Mouse (Mus musculus) gastrocnemius, postnatal 10 days (tissue): ENCODE results near the gene Alk. TPM values are rescaled to one million over a fixed set of nuclear protein-coding genes. Genes with fewer than 3 reads are reported as not detected.

Source experiments
- DNase-seq: peaks from one replicate; pipeline ENCODE4 v3.0.0; 2021; ENCODE audit warnings: mixed read lengths
- long read RNA-seq, 2 experiments: library from polyadenylated mRNA; stranded (forward); transcript quantifications; one replicate each; pipeline ENCODE4 v2.0.0; 2021
- total RNA-seq, 2 experiments: library from RNA; stranded (reverse); gene quantifications; 2 replicates each; pipeline ENCODE4 v1.2.3; 2021

The Alk gene
- under 1 TPM; 0.54 to 0.63 TPM for total RNA-seq
- long read RNA-seq, experiment 1: 0 reads
- long read RNA-seq, experiment 2, partial matches to known transcripts: 0 of 1 reads
- long read RNA-seq, experiment 2, other reads (novel, unspliced or antisense): 1 of 1 reads

DNA sequence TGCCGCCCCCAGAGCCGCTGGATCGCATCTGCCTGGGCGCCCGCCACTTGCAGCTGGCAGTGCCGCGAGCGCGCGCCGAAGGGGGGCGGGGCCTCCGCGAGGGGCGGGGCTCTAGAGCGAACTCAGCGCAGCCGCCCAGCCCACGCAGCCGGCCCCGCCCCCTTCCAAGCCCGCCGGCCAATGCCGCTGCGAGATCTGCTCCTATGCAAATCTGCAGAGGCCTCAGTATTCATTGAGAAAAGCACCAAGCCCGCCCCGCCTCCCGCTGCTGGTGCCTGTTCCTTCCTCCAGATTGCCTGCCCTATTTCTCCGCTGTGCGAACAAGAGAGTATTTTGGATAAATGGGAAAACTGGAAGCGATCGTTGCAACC lies at the start of gene Alk:
Gene Alk, minus strand, starts transcription at position 18 of the 371 bp plus-strand sequence.
- DNase-seq: peak; percentile 68

DNA sequence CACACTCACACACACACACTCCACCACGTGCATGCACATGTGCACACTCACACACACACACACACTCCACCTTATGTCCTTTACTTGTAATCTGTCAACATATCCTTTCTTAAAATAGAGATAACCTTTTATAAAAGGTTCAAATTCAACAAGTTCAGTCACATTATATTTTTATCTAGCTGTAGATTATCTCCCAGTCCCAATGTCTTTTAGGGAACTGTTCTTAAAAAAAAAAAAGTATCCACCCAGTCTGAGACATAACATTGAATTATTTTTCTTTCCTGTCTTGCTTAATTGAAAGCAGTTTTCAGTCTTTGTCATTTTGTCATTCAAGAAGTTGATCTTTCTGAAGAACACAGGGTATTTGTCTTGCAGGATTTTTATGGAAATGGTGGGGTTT lies 48.4 kb upstream of the Alk start:
- DNase-seq: no peak

DNA sequence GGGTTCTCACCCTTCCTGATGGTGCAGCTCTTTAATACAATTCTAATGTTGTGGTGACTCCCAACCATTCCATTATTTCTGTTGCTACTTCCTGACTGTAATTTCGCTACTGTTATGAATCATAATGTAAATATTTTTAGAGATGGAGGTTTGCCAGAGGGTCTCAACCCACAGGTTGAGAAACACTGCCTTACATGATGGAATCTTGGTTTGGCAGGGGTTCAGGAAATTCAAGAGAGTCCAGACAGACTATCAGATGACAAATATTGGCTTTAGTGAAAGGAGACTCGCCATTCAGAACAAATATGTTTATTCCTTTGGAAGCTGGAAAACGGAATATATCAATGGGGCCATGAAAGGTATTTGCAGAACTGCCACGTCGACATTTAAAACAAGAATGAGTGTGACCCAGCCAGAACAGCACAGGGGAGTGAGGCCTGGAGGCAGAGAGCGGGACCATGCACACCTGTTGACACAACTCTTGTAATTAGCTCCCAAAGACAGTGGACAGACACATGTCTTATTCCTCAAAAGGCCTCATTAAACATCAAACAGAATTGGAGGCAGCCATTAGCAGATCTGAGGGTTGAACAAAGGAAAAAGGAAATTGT lies 44.3 kb upstream of the Alk start:
- DNase-seq: no peak

DNA sequence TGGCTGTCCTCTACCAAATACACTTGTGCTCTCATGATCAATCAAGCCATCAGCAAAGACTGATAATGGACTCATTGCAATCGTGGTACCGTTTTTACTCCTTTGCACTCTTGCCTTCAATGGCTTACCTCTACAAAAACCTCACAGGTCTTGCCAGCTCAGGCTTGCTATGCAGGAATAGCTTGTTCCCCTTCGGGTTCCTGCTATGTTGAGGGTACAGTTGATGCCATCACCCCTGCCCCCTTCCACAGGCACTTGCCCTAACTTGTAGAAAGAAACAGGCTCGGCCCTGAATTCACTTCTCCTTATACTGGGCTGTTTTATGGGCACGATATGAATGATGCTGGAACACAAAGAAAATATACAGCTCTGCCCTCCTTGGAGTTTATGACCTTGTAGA lies 41.7 kb upstream of the Alk start:
- DNase-seq: no peak

DNA sequence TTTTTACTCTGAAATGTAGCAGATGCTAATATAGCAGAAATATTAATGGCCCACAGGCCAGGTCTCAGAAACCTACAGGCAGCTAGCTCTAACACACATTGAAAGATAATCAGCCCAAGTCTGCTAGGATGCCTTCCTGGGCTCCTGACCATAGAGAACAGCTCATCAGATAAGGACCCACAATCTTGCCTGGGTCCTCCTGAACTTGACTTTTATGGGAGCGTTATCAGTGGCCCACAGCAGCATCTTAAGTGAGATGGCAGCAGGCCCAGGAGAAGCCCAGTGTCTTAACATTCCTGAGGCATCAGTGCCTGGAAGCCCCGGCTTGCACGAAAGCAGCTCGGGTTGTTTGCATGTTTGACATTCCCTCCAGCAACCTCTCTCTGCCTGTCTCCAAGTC lies 35.7 kb upstream of the Alk start:
- no peak for DNase-seq

DNA sequence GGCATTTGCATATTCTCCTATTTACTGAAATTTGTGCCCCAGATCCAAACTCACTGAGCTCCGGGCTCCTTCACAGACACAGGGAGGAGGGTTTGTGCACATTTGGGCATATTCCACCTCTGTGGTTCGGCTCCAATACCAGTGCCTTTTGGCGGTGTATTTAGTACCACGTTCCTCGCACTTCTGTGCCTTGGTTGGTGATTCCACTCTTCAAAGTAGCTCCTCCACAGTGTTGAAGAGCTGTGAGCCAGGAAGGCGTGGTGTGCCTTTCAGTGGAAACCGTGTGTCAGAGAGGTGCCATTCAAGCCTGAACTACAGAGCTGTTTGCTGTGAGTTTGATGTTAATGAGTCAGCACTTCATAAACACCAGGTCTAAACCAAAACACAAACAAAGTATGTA lies 35.0 kb upstream of the Alk start:
- DNase-seq: no peak

DNA sequence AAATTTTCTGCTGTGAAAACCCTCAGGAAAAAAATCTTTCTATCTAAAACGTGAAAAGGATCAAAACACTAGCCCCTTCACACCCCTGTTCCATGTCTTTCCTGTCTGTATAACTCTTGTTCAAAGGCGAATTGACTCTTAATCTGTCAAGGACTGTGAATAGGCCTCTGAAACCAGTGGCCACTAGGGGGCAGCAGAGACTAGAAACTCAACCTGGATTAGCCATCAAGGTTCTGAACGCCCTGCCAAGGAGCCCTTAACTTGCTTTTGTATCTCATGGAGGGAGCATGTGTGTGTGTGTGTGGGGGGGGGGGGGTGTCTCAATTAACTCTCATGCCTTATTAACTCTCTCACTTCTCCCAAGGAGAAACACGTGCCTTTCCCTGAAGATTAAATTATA lies 1.8 kb upstream of the Alk start:
- DNase-seq: peak; percentile 86

DNA sequence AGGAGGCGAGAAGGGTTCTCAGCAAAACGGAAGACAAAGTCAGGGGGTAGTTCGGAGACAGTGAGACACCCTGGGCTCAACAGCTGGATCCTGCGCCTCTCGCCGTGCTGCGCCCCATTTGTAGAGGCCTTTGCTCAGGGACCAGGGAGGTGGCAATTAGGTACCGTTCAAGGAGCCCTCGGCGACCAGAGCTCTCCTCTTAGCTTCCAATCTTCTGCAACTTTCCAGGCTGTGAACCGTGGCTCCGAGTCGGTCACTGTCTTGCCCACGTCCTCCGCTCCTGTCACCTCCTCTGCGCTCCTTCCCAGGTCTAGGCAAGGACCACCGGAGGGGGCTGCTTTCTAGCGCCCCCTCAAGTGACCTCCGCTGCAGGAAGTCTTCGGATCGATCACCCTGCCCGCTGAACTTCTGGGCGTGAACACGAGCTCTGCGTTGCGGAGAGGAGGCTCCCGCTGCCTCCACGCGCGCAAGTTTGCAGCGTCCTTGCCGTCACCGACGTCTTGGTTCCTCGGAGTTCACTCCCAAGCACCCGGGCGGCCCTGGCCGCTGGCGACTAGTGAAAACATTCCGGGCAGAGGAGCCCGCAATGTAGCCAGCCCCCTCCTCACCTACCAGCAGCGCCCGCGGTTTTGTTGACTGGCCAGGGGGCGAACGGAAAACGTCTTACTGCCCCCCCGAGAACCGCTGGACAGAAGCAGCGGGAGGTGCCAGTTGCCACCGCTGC lies 379 bp downstream of the Alk start:
- peak; percentile 5 for DNase-seq

DNA sequence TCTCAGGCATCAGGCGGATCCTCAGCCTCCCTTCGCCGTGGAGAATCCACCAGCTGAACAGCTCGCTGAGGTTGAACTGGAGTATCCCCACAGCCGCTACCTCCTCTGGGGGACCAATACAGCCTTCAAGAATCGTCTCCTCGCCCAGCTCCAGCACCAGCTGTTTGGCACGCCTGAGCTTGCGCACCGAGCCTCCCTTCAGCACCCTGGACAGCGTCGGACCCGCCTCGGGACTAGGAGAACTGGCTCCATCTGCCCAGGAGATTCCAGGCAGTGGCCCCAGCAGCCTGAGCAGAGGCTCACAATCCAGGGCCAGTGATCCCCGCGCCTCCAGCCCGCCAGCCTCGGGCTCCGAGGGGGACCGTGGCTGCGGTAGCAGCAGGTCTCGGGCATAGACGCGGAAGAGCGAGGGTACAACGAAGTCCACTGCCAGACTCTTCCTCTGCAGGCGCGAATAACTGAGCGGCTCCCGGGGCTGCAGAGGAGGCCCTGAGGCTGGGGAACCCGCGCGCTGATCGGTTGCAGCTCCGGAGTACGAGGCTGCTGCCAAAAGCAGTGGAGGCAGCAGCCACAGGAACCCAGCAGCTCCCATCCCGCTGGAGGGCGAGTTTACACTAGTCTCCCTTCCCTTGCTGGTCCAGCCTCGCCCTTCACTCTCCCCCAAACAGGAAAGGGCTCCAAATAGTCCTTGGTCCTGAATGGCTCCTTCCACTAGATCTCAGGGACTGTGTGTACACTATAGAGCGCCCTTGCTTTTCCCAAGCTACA lies 1.1 kb downstream of the Alk start:
- DNase-seq: peak; percentile 88

DNA sequence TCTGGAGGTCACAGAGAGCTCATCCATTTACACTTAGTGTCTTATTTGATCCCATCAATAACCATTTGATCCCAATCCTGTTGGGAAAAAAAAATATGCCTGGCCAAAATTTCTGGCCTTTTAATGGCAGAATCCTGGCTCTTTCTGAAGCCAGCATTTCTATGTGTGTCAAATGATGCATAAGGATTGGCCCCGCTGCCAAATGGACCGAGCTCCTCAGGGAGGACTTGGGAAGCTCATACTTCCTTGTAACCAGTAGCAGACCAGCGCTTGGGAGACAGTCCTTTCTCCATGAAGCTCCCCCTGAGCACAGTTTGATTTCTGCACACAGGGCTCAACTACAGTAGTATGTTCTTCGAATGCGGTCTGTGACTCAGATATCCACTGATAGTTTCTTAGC lies 3.6 kb downstream of the Alk start:
- no peak for DNase-seq

DNA sequence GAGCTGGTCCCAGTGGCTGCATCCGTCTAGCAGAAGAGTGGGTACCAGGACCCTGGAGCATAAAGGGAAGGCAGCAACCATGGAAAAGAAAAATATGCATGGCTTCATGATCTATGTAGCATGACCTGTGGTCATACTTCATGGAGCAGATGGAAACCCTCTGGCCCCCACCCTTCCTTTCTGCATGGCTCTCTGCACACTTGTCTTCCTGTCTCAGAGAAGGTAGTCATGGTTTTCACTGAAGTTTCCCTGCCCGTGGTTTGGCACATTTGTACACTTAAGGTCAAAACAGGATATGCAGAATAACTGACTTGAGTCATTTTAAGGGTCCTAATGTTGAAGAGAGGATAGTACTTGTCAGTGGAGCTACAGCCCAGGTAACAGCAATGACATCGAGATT lies 16.8 kb downstream of the Alk start:
- DNase-seq: no peak

DNA sequence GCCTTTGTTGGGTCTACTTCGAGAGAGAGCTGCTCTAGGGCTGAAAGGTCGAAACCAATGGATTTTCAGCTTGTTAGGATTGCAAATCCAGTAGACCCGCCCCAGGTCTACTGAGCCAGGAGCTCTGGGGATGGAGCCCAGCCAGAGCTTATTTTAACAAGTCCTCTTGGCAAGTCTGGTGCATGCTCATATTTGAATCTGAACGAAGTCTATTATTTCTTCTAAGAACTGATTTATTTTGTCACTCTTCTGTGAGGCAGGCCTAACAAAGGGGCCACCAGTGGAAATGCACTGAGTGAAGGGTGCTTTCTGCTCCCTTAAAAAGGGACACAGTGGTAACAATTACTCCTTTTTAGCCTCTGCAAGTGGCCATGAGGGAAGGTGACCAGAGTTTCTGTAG lies 24.3 kb downstream of the Alk start:
- no peak for DNase-seq

DNA sequence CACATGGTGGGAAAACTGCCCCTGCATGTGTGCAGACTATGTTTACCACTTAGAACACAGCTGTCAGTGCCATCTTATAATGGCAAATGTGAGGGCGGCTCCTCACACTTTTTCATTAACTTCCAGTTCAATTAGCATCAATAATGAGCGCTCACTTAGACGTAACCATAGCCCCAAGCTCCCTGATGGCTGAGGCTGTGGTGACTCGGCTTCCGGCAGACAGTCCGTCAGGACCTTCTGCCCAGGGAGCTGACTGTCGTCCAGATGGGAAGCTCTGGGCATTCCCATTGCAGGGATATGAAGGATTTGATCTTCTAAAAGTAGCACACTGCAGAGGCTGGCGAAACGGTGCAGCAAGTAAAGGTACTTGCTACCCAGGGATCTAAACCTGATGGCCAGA lies 25.1 kb downstream of the Alk start:
- DNase-seq: no peak

DNA sequence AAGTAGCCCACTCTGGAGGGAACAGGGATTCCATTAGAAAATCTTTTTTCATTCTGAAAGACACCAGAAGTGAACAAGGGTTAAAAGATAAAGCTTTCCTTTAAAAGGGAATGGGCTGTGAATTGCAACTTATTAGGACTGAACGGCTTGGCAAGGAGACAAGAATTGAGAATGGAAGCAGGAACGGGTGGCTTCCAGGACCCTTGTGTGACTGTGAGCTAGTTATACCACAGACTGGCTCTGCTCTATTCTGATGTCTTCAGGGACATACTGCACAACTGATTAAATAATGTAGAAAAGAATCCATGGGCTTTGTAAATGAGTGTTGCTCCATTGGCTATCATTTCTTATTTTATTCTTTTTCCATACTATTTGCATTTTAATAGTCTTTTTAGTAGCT lies 33.0 kb downstream of the Alk start:
- DNase-seq: no peak

DNA sequence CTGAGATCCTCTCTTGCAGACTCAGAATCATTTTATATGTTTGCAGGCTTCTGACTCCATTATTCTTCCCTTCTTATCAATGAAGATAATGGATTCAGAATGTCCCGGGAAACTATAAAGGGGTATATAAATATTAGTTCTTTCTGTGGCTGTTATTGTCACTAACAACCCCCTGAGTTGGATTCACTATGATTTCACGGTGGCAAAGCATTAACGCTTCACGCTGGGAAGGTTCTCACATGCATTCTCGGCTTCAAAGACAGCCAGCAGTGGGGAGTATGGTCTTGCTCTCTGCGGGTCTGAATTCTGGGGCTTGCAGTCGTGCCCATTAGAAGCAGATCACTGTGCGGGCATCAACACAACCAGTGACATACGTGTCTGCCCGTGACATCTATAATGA lies 34.9 kb downstream of the Alk start:
- DNase-seq: no peak

DNA sequence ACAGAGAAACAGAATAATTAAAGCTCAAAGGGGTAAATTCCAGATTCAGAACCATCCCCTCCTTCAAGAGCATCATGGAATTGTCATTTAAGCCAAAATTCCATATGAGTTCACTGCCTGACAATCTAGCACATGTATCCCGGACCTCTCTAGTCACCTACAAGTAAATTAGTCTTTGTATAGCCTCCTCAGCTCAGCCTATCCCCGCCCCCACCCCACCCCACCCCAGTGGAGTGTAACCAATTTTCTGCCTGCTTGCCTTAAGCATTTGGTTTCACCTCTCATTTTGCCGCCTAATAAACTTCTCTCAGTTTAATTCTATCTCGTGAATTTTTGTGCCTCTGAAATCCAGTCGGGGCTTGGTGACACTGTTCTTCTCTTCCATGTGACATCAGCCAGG lies 41.0 kb downstream of the Alk start:
- DNase-seq: no peak

DNA sequence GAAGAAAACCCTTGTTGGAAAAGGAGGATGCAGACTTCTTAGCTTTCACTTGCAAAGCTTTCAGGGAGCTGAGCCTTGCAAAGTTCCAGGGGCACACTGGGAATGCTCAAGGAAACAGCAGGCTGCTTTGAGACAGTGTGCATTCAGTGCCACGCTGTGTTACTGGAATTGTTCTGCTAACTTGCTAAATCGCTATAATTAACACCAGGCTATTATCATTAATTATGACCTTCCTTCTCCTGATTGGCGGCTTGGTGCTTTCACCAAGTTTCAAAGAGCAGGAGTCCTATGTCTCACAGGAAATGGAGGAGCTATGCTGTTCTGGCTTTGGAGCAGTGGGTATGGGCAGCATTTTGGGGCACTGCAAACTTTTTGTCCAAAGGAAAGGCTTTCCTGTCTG lies 43.0 kb downstream of the Alk start:
- no peak for DNase-seq

DNA sequence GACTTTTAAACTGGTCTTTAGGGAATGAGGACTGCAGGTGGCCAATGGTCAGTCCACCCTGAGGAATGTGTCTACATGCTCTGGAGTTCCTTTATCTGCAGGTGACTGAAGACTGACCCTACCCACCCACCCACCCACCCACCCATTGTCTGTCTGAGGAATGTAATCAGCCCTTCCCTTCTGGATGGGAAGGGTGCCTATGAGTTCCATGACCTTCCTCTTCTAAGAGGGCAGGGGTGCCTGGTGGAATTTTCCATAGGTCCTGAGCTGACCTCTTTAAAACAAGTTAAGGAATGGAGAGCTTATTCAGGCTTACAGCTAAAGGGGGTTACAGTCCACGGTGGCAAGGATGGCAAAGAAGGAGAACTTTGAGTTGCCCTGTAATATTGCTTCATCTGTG lies 43.7 kb downstream of the Alk start:
- no peak for DNase-seq

DNA sequence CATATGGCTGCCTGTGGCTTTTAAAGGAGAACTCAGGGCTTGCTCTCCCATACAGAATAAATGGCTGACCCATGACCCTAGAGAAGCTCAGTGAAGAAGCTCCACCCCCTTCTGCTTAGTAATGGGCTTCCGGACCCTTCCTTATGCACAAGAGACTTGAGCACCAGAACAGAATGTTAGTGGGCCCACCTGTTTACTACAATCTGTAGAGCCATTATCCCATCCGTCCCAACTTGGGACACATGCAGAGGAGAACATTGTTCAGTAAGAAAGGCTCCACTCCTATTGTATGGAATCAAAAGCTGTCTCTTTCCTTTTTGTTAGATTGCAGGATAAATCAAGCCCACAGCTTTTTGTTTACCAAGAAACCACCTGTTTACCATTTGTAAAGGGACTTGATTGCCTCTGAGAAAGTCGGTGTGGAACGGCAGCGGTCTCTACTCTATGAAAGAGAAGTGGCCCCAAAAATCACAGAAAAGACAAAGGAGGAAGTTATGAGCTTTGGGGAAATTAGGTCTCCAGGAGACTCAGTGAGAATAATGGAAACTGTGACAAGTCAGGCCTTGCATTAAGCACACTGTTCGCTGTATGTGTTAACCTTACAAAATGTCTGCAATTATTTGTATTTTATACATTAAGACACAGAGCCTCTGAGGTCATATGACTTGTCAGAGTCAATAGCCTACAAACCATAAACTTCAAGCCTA lies 47.2 kb downstream of the Alk start:
- no peak for DNase-seq

DNA sequence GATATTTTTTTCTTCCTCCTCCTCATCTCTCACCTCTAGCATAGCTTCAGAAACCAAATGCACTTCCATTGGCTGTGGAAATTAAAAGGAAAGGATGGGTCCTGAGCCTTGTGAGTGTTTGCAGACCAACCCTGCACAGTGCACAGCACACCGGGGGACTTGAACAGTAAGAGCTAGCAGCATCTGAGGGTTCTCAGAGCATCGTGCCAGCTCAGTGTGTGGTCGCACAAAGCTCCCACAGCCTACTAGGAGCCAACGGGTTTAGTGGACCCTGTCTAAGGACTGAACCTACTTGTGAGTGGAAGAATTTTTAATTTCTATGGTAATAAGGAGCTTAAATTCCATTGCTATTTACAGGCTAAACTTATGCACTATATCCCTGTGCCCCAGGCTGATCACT lies 58.2 kb downstream of the Alk start:
- no peak for DNase-seq

DNA sequence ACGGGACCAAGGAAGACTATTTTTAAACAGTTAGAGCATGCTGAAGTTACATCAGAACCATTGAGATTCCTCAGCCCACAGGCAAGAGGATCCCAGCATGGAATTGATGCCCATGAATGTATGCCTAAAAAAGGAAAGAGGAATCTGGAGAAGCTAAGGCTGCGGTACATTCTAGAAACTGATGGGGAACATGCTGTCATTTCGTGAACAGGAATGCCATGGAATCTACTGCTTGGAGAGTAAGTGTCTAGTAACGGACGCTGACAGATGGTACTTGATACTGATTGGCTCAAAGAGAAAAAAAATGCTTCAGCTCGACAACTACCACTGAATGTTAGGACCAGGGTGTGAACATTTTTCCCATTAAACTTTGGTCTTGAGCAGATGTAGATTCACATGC lies 69.1 kb downstream of the Alk start:
- DNase-seq: no peak

DNA sequence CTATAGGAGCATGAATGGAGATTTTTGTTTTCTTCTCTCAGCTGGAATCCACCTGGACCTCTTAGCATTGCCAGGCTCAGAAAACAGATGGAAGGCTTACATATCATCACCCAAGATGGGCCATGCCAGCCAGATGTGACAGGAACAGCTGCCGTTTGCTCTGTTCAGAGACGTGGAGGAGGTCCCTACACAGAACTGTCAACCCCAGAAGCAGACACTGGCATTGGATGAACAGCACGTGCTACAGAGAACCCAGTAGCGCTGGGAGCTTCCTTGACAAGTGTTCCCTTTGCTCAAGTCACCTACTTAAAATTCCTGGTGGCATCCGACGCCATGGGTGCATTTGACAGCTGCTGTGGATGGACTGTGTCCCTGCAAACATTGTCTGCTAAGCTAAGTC lies 72.2 kb downstream of the Alk start:
- no peak for DNase-seq

DNA sequence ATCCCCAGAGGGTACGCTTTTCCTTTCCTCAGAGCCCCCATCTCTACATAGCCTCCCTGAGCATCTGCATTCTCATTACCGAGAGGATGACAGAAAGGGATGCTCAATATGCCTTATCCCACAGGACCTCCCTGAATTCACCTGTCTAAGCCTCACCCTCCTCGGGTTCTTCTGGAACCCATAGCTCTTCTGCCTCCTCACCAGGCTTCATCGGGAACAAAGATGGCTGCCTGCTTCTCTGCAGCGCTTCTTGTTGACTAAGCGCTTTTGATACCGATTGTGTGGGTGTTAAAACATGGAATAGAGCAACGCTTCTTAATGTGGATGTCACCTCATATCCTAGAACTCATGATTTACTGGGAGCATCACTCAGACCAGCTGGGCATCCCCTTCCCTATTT lies 75.9 kb downstream of the Alk start:
- DNase-seq: no peak
